Mouse (Mus musculus): ENCODE data around the gene Cd151.

Gene Cd151

DNA sequence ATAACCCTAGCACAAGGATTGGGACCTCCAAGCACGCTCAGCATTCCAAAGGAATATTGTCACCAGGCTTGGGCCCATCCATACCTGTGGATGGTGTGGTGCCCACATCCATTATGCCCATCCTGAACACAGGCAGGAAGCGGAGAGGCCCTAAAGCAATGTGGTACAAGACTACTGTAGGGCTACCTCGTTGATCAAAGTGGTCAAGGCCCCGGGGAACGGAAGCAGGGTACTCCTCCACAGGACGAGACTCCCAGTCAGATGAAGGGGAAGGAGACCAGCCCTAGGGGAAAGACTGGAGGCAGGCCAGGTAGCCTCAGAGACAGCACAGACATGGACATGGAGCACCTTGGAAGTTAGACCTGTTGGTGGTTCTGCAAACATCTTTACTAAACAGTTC lies 5.6 kb downstream of the Cd151 start:
- DNase-seq (ENCODE audit: low spot score in 2 of 2) = no peak

GRCm38 (mm10) chr7:141474160-141474559 lies 7.0 kb downstream of the Cd151 start:
- no peak for DNase-seq (ENCODE audit: low spot score in 2 of 2)

- DNase-seq (ENCODE audit: low spot score in 2 of 2) = peak; percentile 66 to 71
These were observed 8.0 kb downstream of the Cd151 start, which contains the start of the genes Polr2l and Tspan4 for GRCm38 (mm10) chr7:141475011-141475804. TSS of gene Polr2l (minus strand) at chr7:141475132. TSS of gene Tspan4 (plus strand) at chr7:141475240.

- no peak for DNase-seq (ENCODE audit: low spot score in 2 of 2)
These were observed 8.6 kb downstream of the Cd151 start for GRCm38 (mm10) chr7:141475805-141476158.

DNA sequence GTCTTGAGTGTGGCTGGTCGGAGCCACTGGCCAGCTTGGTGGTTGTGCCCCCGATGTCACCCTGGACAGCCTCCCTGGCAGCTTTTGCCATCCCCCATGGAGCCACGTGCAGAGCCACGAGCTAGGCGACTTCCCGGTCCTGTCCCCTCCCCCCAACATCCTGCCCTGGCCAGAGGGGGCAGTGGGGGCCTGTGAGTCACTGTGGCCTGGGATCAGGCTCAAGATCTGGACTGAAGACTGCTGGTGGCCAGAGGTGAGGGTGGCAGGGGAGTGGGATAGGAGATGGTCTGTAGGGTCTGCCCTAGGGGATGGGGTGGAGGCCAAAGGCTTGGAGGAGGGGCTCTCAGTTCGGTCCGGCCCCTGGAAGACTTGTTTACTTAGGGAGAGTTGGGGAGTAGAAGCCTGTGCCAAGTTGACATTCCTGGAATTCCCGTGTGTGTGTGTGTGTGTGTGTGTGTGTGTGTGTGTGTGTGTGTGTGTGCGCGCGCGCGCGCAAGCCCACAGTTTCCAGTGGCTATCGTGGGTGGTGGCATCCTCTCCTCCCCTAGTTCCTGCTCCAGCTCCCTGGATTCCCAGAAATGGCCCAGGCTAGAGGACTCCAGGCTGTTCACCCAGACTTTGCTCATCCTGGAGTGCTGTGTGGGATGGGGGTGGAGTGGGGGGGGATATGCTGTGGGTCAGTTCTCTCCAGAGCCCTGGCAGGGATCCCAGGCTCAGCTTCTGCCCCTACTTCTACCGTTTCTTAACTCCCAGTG lies 9.2 kb downstream of the Cd151 start:
- DNase-seq (ENCODE audit: low spot score in 2 of 2) = no peak

DNA sequence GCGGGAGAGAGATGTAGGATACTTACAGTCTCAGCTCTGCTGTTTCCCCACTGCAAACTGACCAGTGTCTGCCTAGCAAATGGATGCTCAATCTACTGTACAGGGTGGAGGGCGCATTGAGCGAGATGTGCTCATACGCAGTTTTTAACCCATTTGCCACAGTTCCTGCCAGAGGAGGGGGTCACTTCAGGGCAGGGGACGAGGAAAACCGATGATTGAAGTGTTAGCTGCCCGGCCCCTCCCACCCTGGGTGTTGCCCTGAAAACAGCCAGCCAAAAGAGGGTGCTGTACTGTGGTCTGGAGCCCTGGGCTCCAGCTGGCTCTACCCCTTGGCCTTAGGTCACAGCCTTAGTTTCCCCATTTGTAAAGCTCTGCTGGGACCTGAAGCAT lies 9.8 kb downstream of the Cd151 start:
- DNase-seq (ENCODE audit: low spot score in 2 of 2) = no peak

DNA sequence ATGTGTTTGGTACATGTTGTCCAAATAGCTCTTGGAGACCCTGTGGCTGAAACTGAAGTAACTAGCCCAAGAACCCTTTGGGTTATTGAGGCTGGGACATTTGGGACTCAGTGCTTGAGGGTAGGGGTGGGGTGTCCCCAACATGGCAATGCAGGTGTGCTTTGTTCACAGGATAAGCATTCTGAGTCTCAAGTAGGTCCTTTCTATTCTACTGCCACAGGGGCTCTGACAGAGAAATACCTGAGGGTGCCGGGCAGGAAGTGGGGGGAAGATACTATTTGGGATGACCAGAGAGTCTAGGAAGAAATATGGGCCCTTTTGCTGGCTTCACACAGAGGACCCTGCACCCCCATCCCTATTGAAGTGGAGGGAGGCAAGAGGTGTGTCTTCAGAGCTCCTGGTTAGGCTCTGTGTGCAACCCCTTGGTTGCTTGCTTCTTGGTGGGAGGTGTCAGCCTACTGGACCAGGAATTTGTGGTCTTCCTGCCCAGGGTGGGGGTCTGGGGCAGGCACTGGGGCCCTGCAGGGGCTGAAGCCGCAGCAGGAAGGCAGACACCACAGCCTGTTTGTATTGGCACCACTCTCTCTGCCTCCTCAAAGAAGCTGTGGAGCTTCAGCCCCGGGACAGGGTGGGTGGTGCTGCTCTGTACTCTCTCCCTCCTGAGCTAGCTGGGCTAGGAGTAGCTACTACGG lies 10.5 kb downstream of the Cd151 start:
- no peak for DNase-seq (ENCODE audit: low spot score in 2 of 2)

- no peak for DNase-seq (ENCODE audit: low spot score in 2 of 2)
These were observed 11.1 kb downstream of the Cd151 start for GRCm38 (mm10) chr7:141478270-141478748.

GRCm38 (mm10) chr7:141480842-141481497 lies 13.8 kb downstream of the Cd151 start:
- DNase-seq (ENCODE audit: low spot score in 2 of 2) = no peak

DNA sequence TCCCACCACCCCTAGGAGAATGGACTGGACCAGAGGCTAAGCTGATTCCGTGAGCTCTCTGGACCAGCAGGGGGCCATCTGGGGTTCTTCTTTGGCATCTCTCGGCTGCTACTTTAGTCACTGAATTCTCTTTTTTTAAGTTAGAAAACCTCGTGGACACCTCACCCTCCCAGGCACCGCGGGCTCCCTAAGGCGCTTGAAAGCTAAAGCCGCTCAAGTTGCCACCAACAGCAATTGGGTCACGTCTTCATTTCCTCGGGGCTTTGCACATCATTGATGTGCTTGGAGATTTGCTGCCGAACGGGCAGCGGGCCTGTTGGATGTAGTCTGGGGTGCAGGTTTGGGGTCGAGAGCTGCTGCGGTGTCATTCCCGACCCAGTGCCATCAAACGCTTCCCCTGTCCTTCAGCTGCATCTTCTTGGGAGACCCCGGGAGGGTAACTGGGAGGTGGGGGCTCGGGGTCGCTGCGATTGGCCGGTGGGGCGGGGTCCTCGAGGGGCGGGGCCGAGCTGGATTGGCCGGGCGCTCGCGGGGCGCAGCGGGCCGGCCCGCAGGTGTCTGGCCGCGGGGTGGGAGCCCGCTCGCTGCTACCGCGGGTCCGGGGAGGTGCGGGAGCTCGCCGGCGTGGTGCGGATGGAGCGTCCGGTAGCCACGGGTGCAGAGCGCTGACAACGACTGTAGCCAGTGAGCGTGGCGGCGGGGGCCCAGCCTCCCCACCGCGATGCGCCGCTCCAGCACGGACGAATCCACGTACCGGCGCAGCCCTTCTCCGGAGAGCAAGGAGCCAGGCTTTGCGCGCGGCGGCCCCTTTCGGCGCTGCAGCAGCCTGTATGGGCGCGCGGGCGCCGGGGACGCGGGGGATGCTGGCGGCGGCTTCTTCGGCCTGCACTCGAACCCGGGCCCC lies 14.6 kb downstream of the Cd151 start:
- no peak for DNase-seq (ENCODE audit: low spot score in 2 of 2)

DNA sequence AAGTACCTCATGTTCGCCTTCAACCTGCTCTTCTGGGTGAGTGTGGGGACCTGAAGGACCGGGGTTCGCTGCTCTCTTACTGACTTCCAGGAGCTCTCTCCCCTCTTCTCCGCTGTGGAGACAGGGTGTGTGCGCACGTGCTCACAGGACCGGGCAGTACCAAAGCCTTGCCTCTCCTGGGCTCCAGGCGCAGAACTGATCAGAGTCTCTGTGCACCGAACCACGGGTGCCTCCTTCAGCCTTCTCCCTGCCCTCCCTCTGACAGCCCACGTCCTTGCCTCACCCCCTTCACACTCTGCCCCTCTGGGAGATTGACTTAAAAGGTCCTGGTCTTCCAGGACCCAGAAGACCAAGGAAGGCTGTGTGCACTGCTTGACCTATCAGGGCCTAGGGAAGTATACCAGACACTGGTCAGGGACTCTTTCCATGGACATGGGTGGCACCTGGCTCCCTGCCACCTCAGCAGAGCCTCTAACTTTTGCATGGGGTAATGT lies 15.4 kb downstream of the Cd151 start:
- no peak for DNase-seq (ENCODE audit: low spot score in 2 of 2)

- DNase-seq (ENCODE audit: low spot score in 2 of 2) = no peak
These were observed 16.0 kb downstream of the Cd151 start for GRCm38 (mm10) chr7:141483114-141483653.

DNA sequence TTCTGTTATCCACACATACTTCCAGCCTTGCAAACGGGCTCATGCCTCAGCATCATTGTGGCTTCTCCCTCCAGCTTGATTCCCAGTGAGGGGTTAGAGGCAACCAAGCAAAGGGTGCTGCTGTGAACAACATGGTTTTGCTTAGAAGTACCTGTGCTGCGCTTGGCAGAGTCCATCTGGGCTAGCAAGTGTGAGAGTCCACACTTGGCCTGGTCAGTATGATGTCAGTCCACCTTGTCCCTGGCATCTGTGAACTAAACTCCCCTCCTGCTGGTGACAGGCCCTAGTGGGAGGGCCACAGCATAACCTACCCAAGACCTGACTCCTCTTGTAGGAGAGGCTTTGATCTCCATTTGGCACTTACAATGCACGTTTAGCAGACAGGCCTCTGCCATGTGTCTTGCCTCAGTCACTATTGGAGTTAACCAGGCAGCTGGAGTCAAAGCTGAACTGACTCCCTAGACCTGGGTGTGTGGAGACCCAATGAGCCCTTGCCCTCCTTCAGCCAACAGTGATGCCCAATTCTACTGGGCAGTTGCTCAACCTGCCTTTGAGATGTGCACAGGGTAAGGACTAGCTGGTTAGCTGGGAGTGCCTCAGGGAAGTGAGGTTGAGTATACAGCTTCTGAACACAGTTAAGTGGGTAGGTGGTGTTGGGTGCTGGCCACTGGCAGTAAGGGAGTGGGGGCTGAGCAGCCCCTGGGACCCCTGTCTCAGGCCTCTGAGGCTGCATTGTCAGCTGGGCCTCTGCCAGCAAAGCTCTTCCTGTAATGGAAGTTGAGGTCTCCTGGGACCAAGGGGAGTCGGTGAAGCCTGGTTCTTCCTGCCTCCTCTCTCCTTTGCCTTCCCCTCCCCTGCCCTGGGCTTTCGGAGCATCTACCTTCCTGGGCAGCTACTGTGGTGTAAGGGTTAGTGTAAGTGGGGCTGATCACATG lies 17.3 kb downstream of the Cd151 start:
- no peak for DNase-seq (ENCODE audit: low spot score in 2 of 2)

DNA sequence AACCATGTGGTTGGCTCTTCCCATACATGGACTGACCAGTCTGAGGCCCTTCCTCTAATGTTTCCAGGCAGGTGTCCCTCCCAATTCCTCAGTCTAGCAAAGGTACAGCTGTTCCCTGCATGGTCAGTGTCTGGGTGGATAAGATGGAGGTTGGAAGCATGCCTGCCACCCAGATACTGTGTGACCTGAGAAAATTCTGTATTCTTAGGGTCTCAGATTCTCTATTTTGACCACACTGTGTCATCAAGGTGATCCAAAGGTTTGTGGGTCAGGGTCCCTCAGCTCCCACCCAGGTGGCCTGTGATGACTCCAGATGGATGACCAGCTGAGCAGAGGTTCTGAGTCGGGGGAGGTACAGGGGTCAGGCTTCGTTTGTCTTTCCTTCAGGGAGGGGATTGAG lies 18.0 kb downstream of the Cd151 start:
- DNase-seq (ENCODE audit: low spot score in 2 of 2) = no peak

DNA sequence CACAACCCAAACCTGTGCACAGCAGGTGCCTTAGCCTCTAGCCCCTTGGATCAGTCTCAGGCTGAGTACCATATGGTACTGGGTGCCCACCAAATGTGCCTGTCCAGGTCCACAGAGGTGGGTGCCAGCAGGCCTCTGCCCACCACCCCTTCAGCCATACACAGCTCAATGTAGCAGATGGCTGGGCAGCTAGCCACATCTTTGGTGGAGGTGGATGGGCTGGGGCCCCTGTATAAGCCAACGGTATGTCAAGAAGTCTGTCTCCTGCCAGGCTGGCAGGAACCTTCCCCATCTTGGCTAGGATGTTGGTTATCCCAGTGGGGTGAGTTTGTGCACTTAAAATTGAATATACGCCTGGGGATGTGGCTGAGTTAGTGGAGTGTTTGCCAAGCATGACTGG lies 18.4 kb downstream of the Cd151 start:
- no peak for DNase-seq (ENCODE audit: low spot score in 2 of 2)

DNA sequence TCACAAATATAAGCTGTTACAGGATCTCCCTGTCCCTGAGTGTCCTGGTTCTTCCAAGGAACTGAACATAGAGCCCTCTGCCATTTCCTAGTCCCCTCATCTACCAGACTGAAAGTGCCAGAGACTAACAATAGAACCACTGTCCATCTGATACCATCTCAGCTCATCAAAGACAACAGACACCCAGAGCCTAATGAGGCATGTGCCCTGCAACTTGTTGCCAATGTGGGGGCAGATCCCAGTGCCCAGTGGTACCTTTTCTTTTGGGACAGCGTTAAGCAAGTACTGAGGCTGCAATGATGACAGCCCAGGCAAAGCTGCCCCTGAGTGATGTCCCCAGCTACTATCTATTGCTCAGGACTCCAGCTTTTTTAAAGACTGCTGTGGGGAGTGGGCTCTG lies 19.0 kb downstream of the Cd151 start:
- no peak for DNase-seq (ENCODE audit: low spot score in 2 of 2)

DNA sequence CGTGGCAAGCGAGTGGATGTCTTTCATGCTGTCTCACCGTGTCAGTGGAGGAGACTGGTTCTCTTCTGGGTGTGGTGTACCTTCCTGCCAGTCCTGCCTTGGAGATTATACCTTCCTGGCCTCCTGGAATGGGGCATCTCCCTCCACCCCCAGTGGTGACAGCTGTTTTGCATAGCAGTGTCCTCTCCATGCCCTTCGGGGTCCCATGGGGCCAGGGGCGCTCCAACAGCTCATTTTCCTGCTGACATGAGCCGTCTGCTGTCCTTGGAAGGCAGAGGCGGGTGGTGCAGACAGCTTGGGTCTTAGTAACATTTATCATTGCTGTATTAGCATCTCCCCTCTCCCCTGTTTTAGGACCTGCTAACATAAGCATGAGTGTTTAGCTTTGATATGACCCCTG lies 19.9 kb downstream of the Cd151 start:
- DNase-seq (ENCODE audit: low spot score in 2 of 2) = no peak

DNA sequence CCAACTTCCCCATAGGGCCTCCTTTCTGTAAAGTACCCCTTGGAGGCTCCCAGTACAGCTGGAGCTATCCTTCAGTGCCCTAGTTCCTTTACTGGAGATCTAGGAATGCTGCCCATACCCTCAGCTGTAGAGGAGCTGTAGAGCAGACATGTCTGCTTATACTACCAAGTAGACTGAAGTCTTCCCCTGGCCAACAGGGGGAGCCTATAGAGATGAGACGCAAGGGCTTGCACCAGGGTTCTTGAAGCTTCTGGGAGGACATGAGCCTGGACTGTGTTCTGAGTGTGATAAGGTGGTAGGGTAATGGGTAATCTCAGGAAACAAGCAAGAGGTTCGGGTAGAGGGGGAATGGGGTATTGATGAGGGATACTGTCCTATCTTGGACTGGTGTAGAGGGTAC lies 24.0 kb downstream of the Cd151 start:
- no peak for DNase-seq (ENCODE audit: low spot score in 2 of 2)

DNA sequence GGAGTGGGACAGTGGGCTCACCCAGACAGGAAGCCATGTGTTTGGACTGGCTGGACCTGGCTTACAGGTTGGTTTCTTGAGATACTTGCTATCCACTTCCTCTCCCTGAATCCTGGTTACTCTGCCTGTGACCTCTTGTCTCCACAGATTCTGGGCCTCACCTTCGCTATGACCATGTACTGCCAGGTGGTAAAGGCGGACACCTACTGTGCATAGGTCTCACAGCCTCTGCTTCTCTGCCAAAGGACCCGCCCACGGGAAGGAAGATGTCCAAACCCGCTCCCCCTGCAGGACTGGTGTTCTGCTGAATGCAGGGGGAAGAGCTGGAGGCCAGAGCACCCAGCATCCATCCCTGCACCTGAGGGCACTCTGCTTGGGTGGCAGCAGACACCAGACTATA lies 25.5 kb downstream of the Cd151 start:
- no peak for DNase-seq (ENCODE audit: low spot score in 2 of 2)

All from right cerebral cortex, postnatal 36 days (tissue).